Comparison of ENCODE assay signal across 7 mouse cellular contexts in the genomic region with DNA sequence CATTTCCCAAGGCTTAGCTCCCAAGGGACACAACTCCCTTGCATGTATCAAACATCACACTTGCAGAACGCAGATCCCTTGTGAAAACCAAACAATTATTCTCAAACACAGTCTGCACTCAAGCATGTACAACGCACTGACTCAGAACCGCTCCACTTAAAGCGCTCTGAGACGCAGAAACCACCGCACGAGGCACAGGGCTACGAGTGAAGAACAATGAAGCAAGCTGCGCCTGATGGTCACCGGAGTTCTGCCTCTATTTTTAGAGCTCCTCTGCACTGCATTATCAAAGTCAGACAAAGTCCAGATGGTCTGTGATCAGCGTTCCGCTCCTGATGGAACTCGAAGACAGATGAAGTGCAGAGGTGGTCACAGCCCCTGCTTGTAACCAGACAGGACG. TPM values are rescaled to one million over a fixed set of nuclear protein-coding genes. Genes with fewer than 3 reads are reported as not detected.
DNase-seq lines count a peak whose midpoint lies in the region; ATAC-seq and TF ChIP-seq lines count a peak whose summit lies in the region.

No protein-coding gene starts in this region.

- H3K4me2 ChIP-seq in forebrain, embryonic 15.5 days (replicated peaks), result peak overlapping the region; percentile 29
- H3K4me2 ChIP-seq in hindbrain, postnatal 0 days (ENCODE audit: low read depth, low read length), result peak overlapping the region; percentile 50

- 37% methylated on average over 14 of the region's 14 CpGs for WGBS in forebrain, embryonic 15.5 days
- 32% methylated on average over 14 of the region's 14 CpGs for WGBS in hindbrain, postnatal 0 days

- H3K4me1 ChIP-seq in forebrain, embryonic 15.5 days, result peaks cover 7% of the 10 kb centered on the region; the same call in 1 of the 2 replicates
- H3K4me1 ChIP-seq in hindbrain, postnatal 0 days (ENCODE audit: insufficient read depth, low read length), result no peaks in the 10 kb centered on the region

- TF ChIP-seq CTCF in hindbrain, postnatal 0 days (IDR thresholded peaks at IDR 0.05; ENCODE audit: low read depth), result no peak

- no peaks in the 10 kb centered on the region for H3K36me3 ChIP-seq in forebrain, embryonic 15.5 days
- H3K36me3 ChIP-seq in hindbrain, postnatal 0 days (ENCODE audit: insufficient read depth, low read length), result no peaks in the 10 kb centered on the region
- no peaks in the 10 kb centered on the region for H3K36me3 ChIP-seq in splenic B cell, adult 2 months (ENCODE audit: control insufficient read depth, insufficient read depth, low read length, poor library complexity, severe bottlenecking)

- peak overlapping the region; percentile 15; the same call in 1 of the 2 replicates for H3K4me3 ChIP-seq in forebrain, embryonic 15.5 days
- H3K4me3 ChIP-seq in hindbrain, postnatal 0 days (ENCODE audit: low read length), result peak overlapping the region; percentile 18

- 0 out of 2 replicates have a peak overlapping the region, but pooled peaks have one; percentile 16 for H3K9ac ChIP-seq in forebrain, embryonic 15.5 days (replicated peaks)
- H3K9ac ChIP-seq in hindbrain, postnatal 0 days (replicated peaks; ENCODE audit: low read length), result peak overlapping the region; percentile 30

- no peaks in the 10 kb centered on the region for H3K27me3 ChIP-seq in forebrain, embryonic 15.5 days
- H3K27me3 ChIP-seq in hindbrain, postnatal 0 days (ENCODE audit: insufficient read depth, low read length), result no peaks in the 10 kb centered on the region
- H3K27me3 ChIP-seq in splenic B cell, adult 2 months (ENCODE audit: control insufficient read depth, insufficient read depth, low read length, poor library complexity, severe bottlenecking), result no peaks in the 10 kb centered on the region

- DNase-seq in lung, postnatal 10 days, result peak; percentile 4
- DNase-seq in lung, adult 18-20 months, result no peak
- DNase-seq in hindbrain, postnatal 0 days (ENCODE audit: low spot score), result peak; percentile 51
- DNase-seq in splenic B cell, adult 2 months (ENCODE audit: low read depth, low spot score), result peak; percentile 32
- no peak for DNase-seq in gastrocnemius, postnatal 10 days
- DNase-seq in left cerebral cortex, adult 11 months (ENCODE audit: low spot score), result no peak

- H3K27ac ChIP-seq in forebrain, embryonic 15.5 days (replicated peaks), result no peak overlapping the region
- H3K27ac ChIP-seq in hindbrain, postnatal 0 days, result no peak overlapping the region

- peak; percentile 67 for ATAC-seq in forebrain, embryonic 15.5 days (replicated peaks)
- ATAC-seq in hindbrain, postnatal 0 days, result peak; percentile 62; the same call in 1 of the 2 replicates

- no peaks in the 10 kb centered on the region for H3K9me3 ChIP-seq in forebrain, embryonic 15.5 days
- H3K9me3 ChIP-seq in hindbrain, postnatal 0 days (ENCODE audit: low read length), result no peaks in the 10 kb centered on the region

RNA-seq across cellular contexts. Expression of a gene that starts 50.4 kb away (rescaled TPM):
- 4.1 and 4.4 TPM in 2 replicates for polyA plus RNA-seq in forebrain, embryonic 15.5 days (2015; fragmentation: Nextera tagmentation; extraction: Ambion mirVana)
- total RNA-seq in hindbrain, postnatal 0 days (2014; rRNA removed), result 5.4 and 9.2 TPM in 2 replicates
- polyA plus RNA-seq in hindbrain, postnatal 0 days (2015; fragmentation: Nextera tagmentation; extraction: Ambion mirVana), result 2.4 and 2.7 TPM in 2 replicates
- 10 to 100 TPM; 25.8 to 35.6 TPM for total RNA-seq in gastrocnemius, postnatal 10 days (2021)

Comparison
In these comparisons a context has a peak if more than half of its experiments do, and no peak if none do; other contexts are left out.
1. DNase-seq: peak in lung, postnatal 10 days (single experiment), hindbrain, postnatal 0 days (single experiment) and splenic B cell, adult 2 months (single experiment); none in lung, adult 18-20 months (0 of 2), gastrocnemius, postnatal 10 days (single experiment) and left cerebral cortex, adult 11 months (single experiment).